Mouse (Mus musculus) induced T-regulatory cell, adult 2 months (primary cell): ENCODE data around the gene Atf3.
"Not testable (repeated sequence)": the region's sequence is repeated elsewhere in the genome, so short reads cannot be mapped to it uniquely, and the experiment has no call there.

Source experiments
- DNase-seq: peaks from one replicate; pipeline ENCODE4 v3.0.0-alpha.2; 2012; ENCODE audit warnings: low read depth

The Atf3 gene

DNA sequence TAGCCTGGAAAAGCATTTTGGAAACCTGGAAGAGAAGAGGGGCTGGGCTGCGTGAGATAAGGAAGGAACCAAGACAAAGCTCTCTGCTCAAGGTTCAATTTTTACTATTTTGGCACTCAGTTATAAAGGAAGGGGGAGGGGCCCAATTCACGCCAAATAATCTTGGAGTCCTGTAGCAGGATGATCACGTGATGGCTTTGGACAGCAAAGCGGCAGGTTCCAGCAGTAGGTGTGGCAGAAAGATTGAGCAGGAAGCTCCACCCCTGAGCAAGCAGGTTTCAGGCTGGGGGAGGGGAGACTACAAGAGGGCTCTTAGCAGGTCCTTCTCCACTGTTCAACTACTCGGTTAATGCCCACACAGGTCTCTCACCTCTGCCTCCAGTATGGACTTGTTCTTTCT, 68.3 kb downstream of the Atf3 start:
- DNase-seq, result not testable (repeated sequence)

DNA sequence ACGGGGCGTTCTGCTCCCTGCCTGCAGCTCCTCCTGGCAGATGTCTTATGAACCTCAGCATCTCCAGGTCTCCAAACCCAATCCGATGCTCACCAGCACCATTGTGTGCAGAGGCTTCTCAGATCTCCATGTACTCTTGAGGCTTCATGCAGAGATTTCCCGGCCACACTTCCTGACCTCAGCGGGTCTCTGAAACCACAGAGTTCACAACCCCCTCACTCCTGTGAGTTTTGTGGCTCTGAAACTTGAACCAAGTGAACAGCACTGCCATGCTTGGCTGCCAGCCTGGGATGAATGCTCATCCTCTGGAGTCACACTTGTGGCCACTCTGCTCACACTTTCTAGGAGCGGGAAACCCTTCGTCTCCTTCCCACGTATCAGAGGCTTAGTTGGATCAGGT, 76.9 kb downstream of the Atf3 start:
- DNase-seq, result no peak

DNA sequence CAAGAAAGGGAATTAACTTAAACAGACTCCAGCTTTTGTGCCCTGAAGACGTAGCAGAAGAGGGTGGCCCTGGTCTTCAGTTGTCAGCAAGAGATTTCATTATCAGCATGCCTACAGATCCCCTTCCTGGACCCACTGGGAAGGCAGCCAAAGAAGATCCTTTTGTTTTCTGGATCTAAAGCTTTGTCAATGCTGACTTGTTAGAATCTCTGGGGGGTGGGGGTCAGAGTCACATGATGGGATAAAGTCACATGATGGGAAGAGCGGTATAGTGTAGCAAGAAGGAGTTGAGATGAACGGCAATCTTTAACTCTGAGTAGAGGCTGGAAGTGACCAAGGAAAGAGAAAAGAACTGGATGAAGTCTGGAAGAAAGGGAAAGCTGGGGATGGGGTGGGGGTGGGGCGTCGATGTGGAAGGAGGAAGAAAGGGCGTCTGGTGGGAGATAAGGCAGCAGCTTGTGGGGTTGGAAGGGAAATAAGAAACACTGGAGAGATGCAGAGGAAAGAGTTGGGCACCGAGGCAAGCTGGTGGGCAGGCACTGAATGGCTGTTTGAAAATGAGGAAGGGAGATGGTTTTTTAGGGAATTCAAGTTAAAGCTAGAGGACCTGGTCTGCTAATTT, 78.9 kb downstream of the Atf3 start:
- DNase-seq, result no peak

DNA sequence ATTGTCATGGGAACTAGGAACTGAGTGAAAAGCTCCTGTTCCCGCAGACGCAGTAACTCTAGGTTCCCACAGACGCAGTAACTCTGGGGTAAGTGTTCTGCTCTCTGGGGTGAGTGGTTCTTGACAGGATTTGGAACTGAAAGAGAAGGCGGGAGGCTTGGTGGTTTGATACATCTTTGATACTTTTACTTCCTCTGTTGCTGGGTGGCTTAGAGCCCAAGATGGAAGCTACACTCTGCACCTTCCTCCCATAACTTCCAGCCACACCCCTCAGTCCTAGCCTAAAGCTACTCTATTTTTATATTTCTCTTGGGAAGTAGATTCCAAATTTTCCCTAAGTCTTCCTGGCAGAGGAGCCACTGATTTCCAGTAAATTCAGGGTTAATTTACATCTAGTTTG, 79.4 kb downstream of the Atf3 start:
- no peak for DNase-seq

DNA sequence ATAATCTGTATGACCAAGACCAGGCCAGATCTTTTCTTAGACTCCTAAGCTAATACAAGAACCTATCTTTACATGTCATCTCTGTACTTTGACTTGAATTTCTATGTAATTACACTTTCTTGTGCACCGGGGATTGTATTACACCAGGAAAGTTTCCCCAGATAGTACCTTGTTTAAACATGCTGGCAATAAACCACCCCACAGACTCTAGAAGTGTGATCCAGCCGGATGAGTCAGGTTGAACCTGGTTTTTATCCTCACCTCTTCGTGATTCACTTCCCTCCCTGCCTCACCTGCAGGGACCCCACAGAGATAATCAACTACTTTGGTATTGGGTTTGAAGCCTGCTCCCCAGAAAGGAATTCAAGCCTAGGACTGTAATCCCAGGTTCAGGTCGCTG, 82.4 kb downstream of the Atf3 start:
- no peak for DNase-seq

DNA sequence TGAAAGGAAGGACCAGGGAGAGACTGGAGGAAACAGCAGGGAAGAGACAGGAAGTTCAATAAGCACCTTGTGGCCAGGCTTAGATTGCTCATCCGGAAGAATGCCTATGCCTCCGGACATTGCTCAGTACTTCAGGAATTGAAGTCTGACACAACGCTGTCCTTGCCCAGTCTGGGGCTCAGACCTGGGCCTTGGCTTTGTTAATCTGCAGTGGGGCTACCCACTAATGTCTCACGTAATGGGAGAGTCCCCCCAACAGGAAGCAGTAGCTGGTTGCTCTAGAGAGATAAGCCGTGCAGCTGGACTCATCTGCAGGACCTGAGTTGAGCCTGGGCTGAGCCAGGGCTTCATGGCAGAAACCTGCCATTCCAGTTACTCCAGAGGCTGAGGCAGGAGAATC, 84.9 kb downstream of the Atf3 start:
- no peak for DNase-seq

DNA sequence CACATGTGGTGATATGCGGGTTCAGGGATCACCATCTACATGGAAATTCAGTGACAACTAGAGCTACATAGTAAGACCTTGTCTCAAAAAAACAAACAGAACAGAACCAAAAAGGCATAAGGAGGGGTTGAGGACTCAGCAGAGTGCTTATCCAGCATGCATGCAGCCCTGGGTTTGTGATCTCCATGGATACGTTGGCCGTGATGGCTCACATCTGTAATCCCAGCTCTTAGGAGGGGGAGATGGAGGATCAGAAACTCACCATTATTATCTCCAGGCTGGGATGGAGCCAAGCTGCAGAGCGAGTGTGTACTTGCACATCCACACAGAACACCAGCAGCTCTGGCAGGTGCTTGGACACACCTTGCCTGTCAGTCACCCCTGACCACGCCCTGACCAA, 85.6 kb downstream of the Atf3 start:
- DNase-seq, result no peak

DNA sequence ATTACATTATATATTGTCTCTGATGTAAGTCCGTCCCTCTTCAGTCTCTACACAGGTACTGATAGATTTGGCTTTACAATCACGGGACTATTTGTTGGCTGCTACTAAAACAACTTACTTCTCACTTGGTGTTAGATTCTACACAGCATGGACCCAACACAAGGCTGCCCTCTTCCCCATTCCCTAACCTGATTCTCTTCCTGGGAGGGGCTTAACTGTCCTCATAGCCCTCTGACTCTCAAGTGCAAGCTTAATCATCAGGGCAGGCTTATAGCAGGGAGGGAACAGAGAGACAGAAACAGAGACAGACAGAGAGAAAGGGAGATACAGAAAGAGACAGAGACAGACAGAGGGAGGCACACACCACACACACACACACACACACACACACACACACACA, 86.1 kb downstream of the Atf3 start:
- no peak for DNase-seq

DNA sequence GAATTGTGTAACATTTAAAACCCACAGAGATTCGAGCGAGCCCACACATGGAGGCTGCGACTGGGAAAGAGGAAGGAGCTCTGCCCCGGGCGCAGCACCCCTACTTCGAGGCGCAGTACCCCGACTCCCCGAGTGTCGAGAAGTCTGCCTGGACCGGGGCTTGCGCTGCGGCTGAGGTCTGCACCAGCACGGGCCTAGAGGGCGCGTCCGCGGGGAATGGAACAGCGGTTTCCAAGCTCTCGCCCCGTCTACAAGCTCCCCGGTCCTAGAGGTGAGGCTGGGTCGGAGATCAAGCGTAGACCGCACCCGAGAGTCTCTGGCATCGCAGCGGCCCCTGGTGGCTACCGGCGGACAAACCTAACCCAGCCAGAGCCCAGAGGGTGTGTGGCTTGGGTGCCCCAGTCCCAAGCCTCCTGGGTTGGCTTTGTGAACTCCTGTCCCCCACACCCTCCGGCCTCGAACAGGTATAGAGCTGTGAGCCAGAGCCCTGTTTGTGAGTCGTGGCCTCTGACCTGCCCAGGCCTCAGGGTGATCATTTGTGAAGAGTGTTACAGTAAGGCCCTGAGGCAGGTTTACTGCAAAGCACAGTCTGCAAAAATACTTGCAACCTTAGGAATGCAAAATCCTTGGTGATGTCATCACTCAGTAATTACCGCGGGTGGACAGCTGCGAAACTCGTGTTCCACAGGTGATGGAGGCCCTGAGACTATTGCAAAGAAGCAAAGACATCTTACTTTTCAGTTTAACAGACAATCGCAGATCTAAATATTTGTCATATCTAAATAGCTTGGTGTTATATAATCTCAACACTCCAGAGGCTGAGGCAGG, 91.8 kb downstream of the Atf3 start:
- peak; percentile 78 for DNase-seq

DNA sequence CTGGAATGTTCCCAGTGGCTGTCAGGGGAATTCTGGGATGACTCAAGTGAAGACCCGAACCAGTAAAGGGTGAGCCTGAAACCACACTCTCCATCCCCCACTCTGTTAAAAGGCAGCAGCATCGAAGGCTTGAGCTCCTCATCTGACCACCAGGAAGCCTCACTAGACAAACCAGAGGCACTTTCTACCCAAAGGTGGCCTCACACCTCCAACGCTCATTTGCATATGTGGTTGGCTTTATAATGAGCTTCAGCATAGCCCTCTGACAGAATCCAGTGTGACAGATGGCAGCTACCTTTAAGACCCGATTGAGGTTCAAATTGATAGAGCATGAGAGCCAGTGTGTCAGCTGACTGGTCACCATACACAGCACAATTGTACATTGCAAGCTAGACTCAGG, 93.6 kb downstream of the Atf3 start:
- DNase-seq, result no peak

DNA sequence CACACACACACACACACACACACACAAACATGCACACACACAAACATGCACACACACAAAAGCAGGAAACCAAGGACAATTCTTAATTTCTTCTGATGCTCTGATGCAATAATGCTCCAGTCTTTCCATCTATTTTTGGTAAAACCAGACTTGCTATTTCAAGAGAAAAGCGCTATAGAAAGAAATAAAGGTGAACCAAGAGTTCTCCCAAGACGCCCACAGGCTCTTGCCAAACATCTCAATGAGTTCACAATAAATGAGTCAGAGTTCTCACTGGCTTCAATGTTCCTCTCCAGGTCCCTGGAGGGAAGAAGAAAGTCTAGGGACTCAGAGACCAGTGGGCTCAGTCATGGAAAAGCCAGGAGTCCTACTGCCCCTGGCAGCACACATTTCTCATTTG, 94.1 kb downstream of the Atf3 start:
- DNase-seq, result no peak

DNA sequence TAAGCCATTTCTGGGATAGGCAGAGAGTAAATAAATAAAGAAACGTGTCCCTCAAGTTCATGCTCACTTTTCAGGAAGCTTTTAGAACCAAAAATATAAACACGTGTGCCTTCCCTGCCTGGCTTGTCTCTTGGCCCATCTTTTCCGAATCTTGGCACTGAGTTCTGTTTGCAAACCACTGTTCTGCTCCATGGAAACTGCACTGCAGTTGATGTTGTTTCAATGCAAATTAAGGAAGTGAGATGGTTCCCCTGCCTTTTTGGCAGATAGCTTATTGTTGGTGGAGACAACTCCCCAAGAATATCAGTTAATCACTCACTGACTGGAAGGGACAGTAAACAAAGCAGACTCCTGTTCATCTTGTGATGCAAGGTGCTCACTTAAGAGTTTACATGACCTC, 95.1 kb downstream of the Atf3 start:
- DNase-seq, result no peak
